Mouse (Mus musculus): ENCODE data around the gene Gm10376.
"Not testable (repeated sequence)": the region's sequence is repeated elsewhere in the genome, so short reads cannot be mapped to it uniquely, and the experiment has no call there.

Gm10376 gene

GRCm38 (mm10) chr14:43015528-43015927 lies at the start of gene Gm10376:
TSS of gene Gm10376 (minus strand) at chr14:43015628.
- not testable (repeated sequence) for DNase-seq

GRCm38 (mm10) chr14:43060179-43060578 lies 44.8 kb upstream of the Gm10376 start:
- not testable (repeated sequence) for DNase-seq

GRCm38 (mm10) chr14:43058063-43058462 lies 42.6 kb upstream of the Gm10376 start:
- not testable (repeated sequence) for DNase-seq

- not testable (repeated sequence) for DNase-seq
Observed at GRCm38 (mm10) chr14:42993524-42993923, 21.9 kb downstream of the Gm10376 start, which contains the start of gene Gm8082. TSS of gene Gm8082 (minus strand) at chr14:42993624.

Data from cerebellum, adult 11-12 months (tissue).